Mouse (Mus musculus): ENCODE data around the gene Fam181a.

The Fam181a gene

GRCm38 (mm10) chr12:103361539-103362307, 50.9 kb downstream of the Fam181a start:
- no peak for TF ChIP-seq GATA4 (IDR thresholded peaks at IDR 0.05; ENCODE audit: insufficient replicate concordance, low read length)

GRCm38 (mm10) chr12:103362336-103362735, 51.6 kb downstream of the Fam181a start:
- TF ChIP-seq GATA4 (IDR thresholded peaks at IDR 0.05; ENCODE audit: insufficient replicate concordance, low read length), result no peak
